Mouse (Mus musculus) right cerebral cortex, postnatal 4 days (tissue): ENCODE data around the gene Tspan3.

ENCODE experiments used
- DNase-seq: peaks from one replicate; pipeline ENCODE4 v3.0.0-alpha.2; 2022

Gene Tspan3

DNA sequence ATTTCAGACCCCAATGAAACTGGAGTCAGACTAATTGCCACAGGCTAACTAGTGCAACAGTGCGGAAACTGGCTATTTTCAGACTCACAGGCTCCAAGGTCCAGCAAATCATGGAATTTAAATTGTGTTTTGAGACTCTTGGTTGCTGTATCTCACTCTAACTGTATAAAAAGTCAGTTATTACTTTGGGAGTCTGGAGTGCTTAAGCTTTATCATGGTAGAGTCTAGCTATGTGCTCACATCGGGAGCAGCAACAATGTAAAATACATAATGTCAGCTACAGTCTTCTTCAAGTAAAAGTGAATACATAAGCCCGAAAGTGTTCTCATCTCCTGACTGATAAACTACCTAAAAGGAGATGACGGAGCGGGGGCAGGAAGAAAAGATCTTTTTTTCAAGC, 10.7 kb downstream of the Tspan3 start:
- DNase-seq: no peak

- no peak for DNase-seq
Observed at GRCm38 (mm10) chr9:56152482-56153007, 12.7 kb downstream of the Tspan3 start.

DNA sequence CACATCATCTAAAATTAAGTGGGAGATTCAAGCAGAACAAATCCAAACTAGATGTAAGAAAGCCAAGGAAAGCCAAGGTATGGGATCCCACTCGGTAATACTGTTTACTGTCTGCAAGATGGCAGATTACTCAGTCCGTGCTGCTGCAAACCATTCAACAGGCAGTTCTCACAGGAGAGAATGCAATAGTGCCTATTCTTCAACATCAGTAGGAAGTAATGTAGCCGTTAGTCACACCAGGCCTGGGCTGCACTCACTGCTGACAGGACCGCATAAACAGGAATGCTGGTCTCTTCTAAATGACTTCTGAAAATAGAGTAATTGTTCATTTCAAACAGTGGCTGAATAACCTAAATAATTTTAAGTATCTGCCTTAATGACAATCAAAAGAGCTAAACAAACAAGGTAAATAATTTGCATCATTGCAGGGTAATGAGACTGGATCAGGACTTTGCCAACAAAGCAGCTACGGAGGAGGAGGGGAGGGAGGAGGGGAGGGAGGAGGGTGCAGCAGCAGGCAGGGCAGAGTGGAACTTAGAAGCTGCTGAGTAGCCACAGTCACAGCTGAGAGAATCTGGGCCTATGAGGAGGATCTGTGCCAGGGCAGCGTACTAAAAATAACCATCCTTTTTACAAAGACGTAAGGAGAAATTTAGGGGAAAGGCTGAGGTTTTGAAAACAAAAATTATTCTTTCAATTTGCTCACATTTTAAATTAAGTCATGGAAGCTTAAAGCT, 13.4 kb downstream of the Tspan3 start:
- DNase-seq: no peak

DNA sequence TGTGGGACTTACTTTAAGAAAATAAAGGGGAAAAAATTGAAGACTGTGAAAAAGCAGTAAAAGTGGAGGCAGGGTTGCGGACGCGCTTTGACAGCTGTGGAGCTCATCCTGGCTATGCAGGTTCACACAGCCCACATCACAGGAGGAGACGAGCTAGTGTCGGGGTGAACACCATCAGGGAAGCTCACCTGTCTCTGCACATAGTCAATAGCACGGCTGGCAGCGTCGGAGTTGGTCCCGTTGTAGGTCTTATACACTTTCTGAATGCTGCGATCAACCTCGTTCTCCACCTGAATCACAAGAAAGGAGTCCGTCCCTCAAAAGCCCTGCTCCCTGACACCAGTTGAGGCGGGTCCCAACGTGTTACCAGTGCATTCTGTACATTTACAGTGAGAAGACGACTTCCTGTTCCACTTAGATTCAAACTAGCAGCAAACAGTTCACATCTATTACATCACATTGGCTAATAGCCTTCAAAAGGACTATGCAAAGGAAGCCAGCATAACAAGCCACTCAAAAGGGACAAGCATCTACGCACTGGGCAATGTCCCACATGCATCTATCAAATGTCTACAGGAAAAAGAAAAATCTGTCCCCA, 18.9 kb downstream of the Tspan3 start:
- DNase-seq: no peak

DNA sequence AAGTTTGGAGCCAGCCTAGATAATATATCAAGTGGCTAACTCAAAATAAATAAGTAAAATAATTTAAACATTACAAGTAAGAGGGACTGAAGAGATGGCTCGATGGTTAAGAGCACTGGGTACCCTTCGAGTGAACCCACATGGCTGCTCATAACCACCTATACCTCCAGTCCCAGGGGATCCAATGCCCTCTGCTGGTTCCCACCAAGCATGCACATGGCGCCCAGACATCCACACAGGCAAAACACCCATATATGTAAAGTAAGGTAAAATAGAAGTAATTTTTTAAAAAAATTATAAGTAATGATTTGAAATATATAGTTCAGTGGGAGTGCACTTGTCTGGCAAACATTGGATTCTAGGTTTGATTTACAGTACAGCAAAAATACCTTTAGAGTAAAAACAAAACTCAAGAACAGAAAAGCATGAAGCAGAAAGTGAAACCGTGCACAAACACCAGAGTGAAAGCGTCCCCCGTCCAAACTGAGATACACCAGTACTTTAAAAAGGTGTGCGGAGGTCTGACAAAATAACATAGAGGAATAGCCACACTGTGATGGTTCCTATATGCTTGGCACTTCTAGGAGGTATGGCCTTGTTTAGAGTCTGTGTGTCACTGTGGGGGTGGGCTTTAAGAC, 20.8 kb downstream of the Tspan3 start:
- no peak for DNase-seq

DNA sequence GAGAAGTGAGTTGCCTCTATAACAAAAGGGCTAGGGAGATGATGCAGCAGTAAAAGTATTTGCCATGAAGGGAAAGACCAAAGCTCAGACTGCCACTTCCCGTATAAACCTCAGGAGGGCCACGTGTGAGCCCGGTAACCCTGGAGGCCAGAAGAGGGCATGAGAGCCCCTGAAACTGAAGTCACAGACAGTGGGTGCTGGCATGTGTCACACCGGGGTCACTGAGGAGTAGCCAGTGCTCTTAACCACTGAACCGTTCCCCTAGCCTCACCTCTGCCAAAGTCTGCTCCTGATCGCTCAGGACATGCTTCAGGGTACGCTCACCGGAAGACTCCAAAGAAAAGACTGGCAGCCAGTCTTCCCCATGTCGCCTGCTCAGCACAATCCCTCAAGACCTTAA, 23.5 kb downstream of the Tspan3 start:
- DNase-seq: no peak

DNA sequence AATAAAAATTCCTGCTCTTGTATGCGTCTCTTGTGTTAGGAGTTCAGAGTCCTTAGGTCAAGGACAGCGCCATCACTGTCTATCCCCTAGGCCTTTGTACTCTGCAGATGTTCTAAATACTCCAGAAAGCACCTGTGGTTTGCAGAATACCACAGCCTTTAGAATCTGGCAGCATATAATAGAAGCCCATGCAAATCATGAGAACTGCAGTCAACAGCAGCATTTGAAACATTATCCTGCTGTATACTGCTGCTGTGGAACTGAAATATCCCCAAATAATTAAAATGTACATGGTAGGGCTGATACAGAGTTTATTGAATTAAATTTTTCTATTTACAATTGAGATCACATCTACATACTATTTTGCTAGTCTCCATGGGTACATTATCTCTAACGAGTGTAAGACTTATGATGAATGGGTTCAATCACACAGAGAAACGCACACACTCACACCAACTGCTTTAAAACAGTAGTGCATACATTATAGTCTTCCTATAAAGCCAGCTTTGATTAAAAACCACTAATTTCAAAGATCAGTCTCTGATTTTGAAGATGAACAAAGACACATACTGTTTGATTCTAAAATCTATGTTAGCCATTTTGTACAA, 29.6 kb downstream of the Tspan3 start:
- no peak for DNase-seq

- no peak for DNase-seq
Observed at GRCm38 (mm10) chr9:56134614-56135013, 30.7 kb downstream of the Tspan3 start.

GRCm38 (mm10) chr9:56133970-56134369, 31.3 kb downstream of the Tspan3 start:
- no peak for DNase-seq

DNA sequence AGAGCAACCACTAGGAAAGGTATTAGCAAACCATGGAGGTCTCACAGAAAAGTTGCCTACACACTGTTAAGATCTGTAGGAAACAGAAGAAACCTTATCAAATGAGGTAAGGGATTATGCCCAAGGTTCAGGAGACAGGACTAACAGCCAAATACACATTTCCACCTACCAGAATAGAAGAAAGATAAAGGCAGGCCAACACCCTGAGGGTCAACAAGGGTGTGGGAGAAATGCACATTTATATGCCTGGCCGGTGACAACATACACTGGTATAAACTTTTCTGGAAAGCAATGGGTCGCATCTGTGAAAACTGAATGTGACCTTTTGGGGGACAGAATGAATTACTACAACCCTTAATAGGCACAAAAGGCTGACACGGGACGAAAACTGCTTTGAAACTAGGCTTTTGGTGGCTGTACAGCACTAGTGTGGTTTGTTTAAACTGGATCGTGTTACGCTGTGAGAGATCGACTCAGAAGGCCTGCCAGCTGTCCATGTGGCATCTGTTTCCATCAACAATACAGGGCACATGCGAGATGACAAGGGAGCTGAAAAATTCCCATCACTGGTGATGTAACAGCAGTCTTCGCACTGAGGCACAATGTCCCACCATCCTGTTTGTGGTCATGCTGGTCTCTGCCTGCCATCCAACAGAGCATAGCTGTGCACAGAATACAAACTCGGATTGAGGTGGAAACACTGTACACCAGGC, 33.3 kb downstream of the Tspan3 start:
- no peak for DNase-seq

DNA sequence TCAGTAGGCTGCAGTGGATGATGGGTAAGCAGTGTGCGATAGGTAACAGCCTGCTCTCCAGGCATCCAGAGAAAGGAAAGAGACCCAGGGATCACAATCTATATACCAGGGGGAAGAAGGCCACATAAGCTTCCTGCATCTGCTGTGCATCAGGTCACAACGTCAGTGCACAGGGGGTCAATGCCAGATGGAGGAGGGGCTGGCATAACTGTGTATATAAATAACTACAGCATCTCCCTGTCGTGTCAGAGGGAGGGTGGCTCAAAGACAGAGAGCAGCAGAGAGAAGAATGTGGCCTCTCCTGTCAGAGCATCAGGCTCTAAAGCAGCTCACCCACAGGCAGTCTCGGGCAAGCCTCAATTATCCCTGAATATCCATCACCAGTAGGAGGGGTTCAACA, 34.7 kb downstream of the Tspan3 start:
- no peak for DNase-seq

GRCm38 (mm10) chr9:56129951-56130350, 35.3 kb downstream of the Tspan3 start:
- DNase-seq: no peak

GRCm38 (mm10) chr9:56128331-56128730, 36.9 kb downstream of the Tspan3 start:
- DNase-seq: no peak

DNA sequence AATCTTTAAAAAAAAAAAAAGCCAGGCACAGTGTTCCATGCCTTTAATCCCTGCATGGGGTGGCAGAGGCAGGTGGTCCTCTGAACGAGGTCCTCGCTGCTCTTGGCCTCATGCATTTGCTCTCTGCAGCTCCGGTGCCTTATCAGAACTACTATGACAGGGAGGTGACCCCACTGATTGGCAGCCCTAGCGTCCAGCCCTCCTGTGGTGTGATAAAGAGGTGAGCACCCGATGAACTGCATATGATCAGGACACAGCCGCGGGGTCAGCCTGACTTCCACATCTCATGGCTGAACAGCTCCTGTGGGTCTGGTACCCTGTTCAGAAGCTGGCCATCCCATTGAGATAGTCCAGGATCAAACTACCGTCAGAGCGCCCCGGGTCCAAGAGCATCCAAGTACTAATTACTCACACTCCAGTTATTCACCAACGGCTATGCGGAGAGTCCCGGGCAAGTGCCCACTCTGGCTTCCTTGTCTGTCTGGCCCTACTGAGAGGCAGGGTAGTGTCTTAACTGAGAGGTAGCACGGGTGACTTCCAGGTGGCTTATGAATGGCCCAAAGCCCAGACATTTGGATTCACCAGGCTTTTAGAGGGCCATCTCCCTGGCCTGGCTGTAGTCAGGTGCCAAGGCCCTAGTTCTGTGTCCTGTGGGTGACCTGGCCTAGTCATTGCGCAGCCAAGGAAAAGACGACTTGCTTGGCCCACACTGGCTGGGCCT, 38.7 kb downstream of the Tspan3 start:
- no peak for DNase-seq

DNA sequence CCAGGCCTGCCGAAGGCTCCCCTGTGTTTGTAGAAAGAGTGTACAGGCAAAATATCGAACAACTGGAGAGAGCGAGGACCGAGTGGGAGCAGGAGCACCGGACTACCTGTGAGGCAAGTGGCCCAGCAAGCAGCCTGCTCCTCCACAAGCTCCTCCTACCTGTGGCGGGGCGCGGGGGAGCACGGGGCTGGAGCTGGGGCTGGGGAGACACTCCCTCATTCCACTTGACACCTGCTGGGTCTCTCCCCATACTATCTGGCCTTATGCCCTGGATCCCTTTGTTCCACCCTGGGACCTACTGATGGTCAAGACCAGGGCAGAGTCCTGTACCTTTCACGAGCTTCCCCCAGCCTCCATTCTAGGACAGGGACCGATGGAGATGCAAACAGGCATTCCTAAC, 40.7 kb downstream of the Tspan3 start:
- DNase-seq: no peak

DNA sequence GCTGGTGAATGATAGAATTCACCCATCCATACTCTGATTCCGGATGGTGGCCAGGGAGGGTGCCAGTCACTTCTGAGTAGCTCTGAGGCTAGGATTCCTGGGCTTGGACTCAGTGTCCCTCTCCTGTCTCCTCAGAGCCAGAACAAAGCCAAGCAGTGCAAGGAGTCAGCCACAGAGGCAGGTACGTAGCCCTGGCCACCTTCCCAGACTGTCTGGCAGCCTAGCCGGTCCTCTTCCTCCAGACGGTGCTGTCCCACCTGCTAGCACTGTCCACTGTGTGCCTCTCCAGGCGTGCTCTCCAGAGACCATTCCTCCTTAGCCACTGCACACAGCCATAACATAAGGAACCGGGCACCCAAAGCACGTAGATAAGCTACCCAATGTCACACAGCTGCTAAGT, 41.7 kb downstream of the Tspan3 start:
- DNase-seq: no peak

DNA sequence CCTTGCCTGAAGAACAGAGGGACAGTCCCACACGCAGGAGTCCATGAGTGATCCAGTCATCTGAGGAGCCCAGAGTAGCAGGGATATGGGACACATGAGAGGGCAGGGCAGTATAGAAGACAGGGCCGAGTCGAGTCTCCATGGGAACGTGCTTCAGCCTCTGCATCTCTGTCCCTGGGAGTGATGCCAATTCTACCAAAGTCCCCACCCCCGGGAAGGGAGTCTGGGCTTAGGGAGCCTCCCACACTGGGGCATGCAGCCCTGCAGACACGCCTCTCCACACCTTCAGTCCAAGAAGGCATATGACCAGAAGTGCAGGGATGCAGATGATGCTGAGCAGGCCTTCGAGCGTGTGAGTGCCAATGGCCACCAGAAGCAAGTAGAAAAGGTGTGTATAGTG, 42.3 kb downstream of the Tspan3 start:
- no peak for DNase-seq

DNA sequence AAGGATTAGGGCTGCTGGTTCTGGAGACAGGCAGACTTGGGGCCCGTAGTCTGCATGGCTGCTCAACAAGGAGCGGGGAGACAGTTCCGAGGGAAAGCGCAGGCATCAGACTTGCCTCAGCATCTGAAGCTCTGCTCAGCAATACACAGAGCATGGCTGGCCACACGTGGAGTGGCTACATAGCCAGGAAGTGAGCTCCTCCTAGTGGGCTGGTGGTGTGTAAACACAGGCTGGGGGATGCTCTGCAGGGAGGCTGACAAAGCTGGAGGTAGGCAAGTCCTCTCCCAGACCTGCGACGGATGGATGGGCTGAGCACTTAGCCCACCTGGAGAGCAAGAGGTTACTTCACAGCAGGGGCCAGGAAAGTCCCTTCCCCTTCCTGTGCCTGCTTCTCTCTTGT, 44.2 kb downstream of the Tspan3 start:
- DNase-seq: peak; percentile 62

DNA sequence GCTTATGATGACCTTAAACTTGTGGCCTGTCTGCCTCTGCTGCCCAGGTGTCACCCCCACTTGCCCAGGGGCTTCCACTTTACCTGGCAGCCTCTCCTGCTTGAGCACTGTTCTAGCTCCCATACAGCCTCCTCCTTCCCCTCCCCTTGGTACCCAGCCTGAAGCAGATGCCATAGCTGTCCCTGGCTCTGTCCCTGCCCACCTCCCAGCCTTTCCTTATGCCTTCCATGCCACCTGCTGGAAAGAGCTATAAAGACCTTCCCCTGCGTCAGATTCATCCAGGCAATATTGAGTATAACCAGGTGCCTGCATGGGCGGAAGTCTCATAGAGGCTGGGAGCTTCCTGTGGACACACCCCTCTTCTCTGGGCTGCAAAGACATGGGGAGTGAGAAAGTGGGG, 45.6 kb downstream of the Tspan3 start:
- DNase-seq: no peak

GRCm38 (mm10) chr9:56118582-56118981, 46.7 kb downstream of the Tspan3 start:
- DNase-seq: peak; percentile 78

- no peak for DNase-seq
Observed at GRCm38 (mm10) chr9:56118091-56118490, 47.2 kb downstream of the Tspan3 start.

DNA sequence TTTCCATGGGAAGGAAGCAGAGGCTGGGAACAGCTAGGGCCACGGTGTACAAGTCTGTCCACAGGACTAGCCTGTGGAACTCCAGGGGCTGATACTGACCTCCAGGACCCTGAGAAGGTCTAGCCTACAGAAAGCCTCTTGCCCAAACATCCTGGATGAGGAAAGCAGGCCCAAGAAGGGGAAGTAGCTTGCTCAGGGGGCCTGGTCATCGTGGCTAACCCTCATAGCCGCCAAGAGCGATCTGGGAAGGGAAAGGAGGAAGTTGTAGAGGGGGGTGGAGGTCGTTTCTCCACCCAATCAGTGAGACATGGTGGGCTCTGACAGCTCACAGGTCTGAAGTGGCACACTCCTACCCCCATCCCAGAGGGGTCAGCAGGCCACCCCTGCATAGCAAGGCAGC, 57.1 kb downstream of the Tspan3 start:
- DNase-seq: no peak
